Mouse (Mus musculus) hindbrain, embryonic 14.5 days (tissue): ENCODE measurements at regions not wholly inside any gene's neighbourhood (a gene's known extent, or its start where the extent isn't known, plus 50 kb on each side); places are given as distances from the start of the nearest gene placed in this dataset.

ENCODE experiments used
- ATAC-seq: fragments of 200-750 bp; cut with Nextera tagmentation; 2 replicates; pipeline ENCODE4 v1.8.0; 2017; ENCODE audit warnings: moderate number of reproducible peaks, mild to moderate bottlenecking, moderate TSS enrichment, moderate library complexity; ENCODE audit not compliant: low FRiP score
- DNase-seq: peaks from one replicate; pipeline ENCODE4 v3.0.0-alpha.2; 2015; ENCODE audit warnings: low spot score
- H3K27ac ChIP-seq: fragments of 300-500 bp; sonication (generic); 2 replicates; pipeline ENCODE4 v1.5.1; 2014; ENCODE audit warnings: mild to moderate bottlenecking, moderate library complexity
- H3K27me3 ChIP-seq: fragments of 300-500 bp; sonication (generic); 2 replicates; pipeline ENCODE4 v1.6.1; 2014; ENCODE audit warnings: mild to moderate bottlenecking, low read length, mixed read lengths; ENCODE audit not compliant: control insufficient read depth, insufficient read depth
- H3K36me3 ChIP-seq: fragments of 300-500 bp; sonication (generic); replicated peaks from 2 replicates; pipeline ENCODE4 v1.6.1; 2014; ENCODE audit not compliant: control insufficient read depth, insufficient read depth
- H3K4me1 ChIP-seq: fragments of 300-500 bp; sonication (generic); replicated peaks from 2 replicates; pipeline ENCODE4 v1.6.1; 2014; ENCODE audit warnings: antibody characterized with exemption, low read length, mixed read lengths; ENCODE audit not compliant: control insufficient read depth, insufficient read depth
- H3K4me2 ChIP-seq: fragments of 300-500 bp; sonication (generic); replicated peaks from 2 replicates; pipeline ENCODE4 v1.6.1; 2014; ENCODE audit warnings: mild to moderate bottlenecking, moderate library complexity
- H3K4me3 ChIP-seq: fragments of 300-500 bp; sonication (generic); replicated peaks from 2 replicates; pipeline ENCODE4 v1.5.1; 2014; ENCODE audit warnings: mild to moderate bottlenecking, low read length
- H3K9ac ChIP-seq: fragments of 300-500 bp; sonication (generic); 2 replicates; pipeline ENCODE4 v1.6.1; 2014
- H3K9me3 ChIP-seq: fragments of 300-500 bp; sonication (generic); 2 replicates; pipeline ENCODE4 v1.6.1; 2016; ENCODE audit warnings: low read length; ENCODE audit not compliant: control insufficient read depth
- WGBS: fragments of 180-500 bp; shearing (Covaris S2); extraction: QIAGEN DNeasy Blood & Tissue Kit; methylation state at CpG from one replicate; pipeline ENCODE4 v1.1.7; 2014; 5-methylcytosine and 5-hydroxymethylcytosine counted together

DNA sequence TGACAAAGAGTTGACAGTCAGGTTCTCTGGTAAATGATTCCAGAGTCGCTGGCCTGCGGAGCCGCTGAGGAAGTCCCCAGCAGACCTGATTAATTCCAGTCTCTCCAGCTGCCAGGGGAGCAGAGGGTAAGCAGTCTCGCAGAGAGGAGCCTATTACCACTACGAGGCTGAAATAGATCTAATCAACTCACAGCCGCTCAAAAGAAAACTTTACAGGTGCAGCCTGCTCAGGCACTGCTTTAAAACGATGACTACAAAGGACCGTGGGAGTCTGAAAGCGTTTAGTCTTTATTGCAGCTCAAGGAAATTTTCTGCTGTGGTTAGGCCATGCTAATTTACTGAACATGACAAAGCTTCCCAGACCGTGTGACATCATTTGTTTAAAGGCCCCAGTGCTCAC is 462.3 kb upstream of the Pou3f3 start:
- H3K27ac ChIP-seq, result no peak overlapping the region
- no peak overlapping the region for H3K9ac ChIP-seq
- peak; percentile 59; the same call in 1 of the 2 replicates for ATAC-seq
- H3K36me3 ChIP-seq, result no peaks in the 10 kb centered on the region
- H3K27me3 ChIP-seq, result no peaks in the 10 kb centered on the region
- H3K4me1 ChIP-seq, result 0 out of 2 replicates have a peak, but pooled peaks cover 5% of the 10 kb centered on the region
- H3K4me3 ChIP-seq, result no peak overlapping the region
- H3K9me3 ChIP-seq, result no peaks in the 10 kb centered on the region
- H3K4me2 ChIP-seq, result no peak overlapping the region
- 5% methylated on average over 10 of the region's 10 CpGs for WGBS
- peak; percentile 45 for DNase-seq

DNA sequence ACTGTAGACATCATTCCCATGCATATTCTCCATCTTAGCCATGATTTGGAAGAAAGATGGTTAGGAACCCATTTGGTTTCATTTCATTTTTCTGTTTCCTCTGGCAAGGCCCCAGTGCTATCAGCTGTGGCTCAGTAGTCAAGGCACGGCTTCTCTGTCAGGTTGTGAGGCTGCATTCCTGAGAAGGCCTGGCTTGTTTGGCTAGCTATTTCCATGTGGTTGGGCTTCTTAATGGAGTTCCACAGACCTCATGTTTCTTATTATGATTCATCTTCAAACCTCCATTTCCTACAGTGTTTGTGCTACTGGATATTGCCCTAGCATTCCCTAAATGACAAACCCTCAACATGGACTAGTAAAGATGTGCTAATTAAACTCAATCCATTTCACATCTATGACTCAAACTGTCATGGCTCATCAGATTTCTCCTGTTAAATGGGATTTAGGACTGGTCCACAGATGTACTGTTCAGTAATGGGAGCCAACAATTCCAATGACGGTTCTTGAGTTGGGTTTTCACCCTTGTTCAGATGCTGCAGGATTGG is 459.0 kb upstream of the Pou3f3 start:
- Histone ChIP-seq H3K4me1 (0 out of 2 replicates have a peak, but pooled peaks cover 5% of the 10 kb centered on the region), H3K9me3 (no peaks in the 10 kb centered on the region), H3K9ac (no peak overlapping the region), H3K4me2 (no peak overlapping the region), H3K27ac (no peak overlapping the region), H3K4me3 (no peak overlapping the region), H3K36me3 (no peaks in the 10 kb centered on the region), H3K27me3 (no peaks in the 10 kb centered on the region)
- DNase-seq (no peak), ATAC-seq (no peak)
- 85% methylated on average over 2 of the region's 2 CpGs for WGBS

DNA sequence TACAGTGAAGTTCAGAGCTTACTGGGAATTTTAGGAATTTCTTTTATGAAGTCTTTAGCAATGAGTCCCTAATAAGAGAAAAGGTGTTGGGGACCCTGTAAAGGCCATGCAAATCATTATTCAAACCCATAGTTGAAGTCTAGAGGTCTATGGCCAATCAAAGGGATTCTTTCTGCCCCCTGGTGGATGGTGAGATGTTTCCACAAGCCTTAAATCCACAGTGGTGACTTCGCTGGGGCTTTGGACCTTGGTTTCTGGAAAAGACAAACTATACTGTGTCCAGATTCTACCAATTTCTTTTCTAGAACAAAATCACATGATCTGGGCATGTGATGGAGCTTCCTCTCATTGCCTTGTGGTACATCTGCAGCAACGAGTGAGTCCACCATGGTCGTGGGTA is 457.2 kb upstream of the Pou3f3 start:
- Histone ChIP-seq H3K36me3 (no peaks in the 10 kb centered on the region), H3K27ac (no peak overlapping the region), H3K4me3 (no peak overlapping the region), H3K27me3 (no peaks in the 10 kb centered on the region), H3K4me2 (no peak overlapping the region), H3K9me3 (no peaks in the 10 kb centered on the region), H3K9ac (no peak overlapping the region), H3K4me1 (peaks cover 16% of the 10 kb centered on the region)
- DNase-seq (no peak), ATAC-seq (no peak)
- 88% methylated on average over 3 of the region's 3 CpGs for WGBS

DNA sequence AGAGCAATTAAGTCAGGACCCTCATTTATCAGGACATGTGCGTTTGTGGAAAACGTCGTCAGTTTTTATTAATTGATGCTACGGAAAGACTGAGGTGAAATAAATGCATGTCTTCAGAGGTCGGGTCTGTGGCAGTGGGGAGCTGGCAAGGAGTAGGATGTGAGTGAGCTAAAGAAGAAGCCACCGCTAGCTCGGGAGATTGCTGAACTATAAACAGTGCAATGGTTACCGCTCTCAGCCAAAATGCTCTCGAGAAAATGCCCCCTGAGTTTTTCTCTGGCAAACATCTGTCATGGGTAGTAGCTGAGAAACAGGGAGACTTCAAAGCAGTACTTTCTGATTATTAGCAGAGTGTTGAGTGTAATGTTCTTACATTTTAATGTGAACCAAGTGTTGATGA is 454.4 kb upstream of the Pou3f3 start:
- peaks cover 18% of the 10 kb centered on the region for H3K4me1 ChIP-seq
- H3K27ac ChIP-seq, result no peak overlapping the region
- H3K27me3 ChIP-seq, result no peaks in the 10 kb centered on the region
- DNase-seq (no peak), ATAC-seq (no peak)
- no peaks in the 10 kb centered on the region for H3K36me3 ChIP-seq
- H3K4me3 ChIP-seq, result no peak overlapping the region
- H3K9ac ChIP-seq, result no peak overlapping the region
- H3K4me2 ChIP-seq, result no peak overlapping the region
- no peaks in the 10 kb centered on the region for H3K9me3 ChIP-seq
- WGBS, result 40% methylated on average over 9 of the region's 9 CpGs

DNA sequence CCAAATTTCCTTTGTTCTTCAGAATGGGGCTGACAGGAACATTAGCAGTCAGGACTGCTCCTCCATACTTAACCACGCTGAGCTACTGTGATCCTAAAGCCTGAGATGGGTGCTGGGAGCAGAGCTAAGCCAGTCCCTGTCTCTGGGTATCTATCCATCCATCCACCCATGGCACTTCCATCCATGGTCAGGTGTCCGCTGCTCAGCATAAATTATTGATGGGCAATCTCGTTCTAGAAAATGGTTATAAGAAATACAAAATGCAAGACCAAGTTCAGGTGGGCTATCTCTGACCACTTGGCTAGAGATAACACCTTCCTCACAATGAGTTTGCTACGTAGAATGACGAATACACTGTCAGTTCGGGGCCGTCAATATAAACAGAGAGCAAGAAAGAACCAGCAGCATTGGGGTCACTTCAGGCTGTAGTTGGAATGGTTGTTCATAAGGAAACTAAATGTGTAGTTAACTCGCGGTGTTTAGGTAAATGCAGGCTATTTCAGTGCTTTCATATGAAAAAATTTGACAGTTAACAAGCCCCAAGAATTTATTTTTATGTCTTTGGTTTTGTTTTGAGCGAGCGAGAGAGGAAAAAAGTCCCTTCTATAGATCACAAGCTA is 453.9 kb upstream of the Pou3f3 start:
- Histone ChIP-seq H3K4me2 (no peak overlapping the region), H3K4me1 (peaks cover 18% of the 10 kb centered on the region), H3K9ac (no peak overlapping the region), H3K4me3 (no peak overlapping the region), H3K9me3 (no peaks in the 10 kb centered on the region), H3K27me3 (no peaks in the 10 kb centered on the region), H3K36me3 (no peaks in the 10 kb centered on the region), H3K27ac (0 out of 2 replicates have a peak overlapping the region, but pooled peaks have one; percentile 52)
- ATAC-seq (no peak), DNase-seq (no peak)
- 84% methylated on average over 11 of the region's 11 CpGs for WGBS

DNA sequence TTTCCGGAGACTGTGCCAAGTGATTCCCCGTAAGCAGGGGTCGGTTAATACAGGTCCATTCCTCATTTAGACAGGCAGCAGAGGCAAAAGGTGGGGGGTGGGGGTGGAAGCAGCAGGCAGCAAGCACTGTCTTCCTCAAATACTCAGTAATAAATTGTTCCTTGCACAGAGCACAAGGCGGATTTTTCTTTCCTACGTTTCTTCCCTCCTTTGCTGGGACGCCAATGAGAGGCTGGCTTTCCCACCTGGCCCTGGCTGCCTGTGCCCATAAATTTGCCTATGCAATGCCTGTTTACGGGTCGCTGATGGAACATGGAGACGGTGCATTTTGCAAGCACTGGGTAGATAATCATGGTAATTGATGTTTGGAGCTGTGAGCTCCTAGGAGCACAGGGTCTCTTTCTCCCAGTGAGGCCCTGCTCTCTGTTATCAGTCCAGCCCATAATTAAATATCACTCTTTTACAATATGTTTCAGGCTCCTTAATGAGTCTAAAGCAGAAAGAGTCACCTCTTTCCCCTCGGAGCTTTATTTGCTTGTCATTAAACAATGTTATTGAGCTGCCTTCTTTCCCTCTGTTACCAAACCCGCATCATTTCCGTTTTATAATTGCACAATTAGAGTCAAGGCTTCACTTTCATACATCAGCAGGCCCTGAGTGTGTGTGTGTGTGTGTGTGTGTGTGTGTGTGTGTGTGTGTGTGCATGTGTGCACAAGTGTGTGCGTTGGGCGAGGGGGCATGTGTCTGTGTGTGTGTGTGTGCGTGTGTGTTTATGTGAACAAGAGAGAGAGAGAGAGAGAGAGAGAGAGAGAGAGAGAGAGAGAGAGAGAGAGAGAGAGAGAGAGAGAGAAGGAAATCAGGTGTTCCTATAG is 452.7 kb upstream of the Pou3f3 start:
- no peak overlapping the region for H3K9ac ChIP-seq
- DNase-seq, result peak; percentile 38
- H3K4me3 ChIP-seq, result no peak overlapping the region
- H3K9me3 ChIP-seq, result no peaks in the 10 kb centered on the region
- 13% methylated on average over 15 of the region's 15 CpGs for WGBS
- peak overlapping the region; percentile 52 for H3K27ac ChIP-seq
- H3K4me1 ChIP-seq, result peaks cover 18% of the 10 kb centered on the region
- H3K4me2 ChIP-seq, result peak overlapping the region; percentile 47
- ATAC-seq, result peak; percentile 60
- H3K27me3 ChIP-seq, result no peaks in the 10 kb centered on the region
- H3K36me3 ChIP-seq, result no peaks in the 10 kb centered on the region

DNA sequence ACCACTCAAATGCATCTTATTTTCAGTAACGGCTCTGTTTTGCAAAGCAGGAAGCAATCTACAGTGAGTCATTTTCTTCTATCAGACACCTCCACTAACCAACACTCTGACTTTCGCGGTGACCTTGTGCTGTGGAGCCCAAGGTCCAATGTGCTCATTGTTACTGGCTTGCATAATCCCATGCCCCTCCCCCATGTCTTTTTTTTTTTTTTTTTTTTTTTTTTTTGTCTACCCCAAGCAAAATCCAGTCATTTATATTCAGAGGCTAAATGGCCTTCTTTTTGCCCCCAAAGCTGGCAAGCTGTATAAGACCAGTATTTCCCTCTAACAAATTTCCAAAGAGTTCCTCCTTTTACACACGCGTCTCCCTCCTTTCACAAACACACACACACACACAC is 452.1 kb upstream of the Pou3f3 start:
- WGBS, result 8% methylated on average over 5 of the region's 5 CpGs
- peak; percentile 47 for DNase-seq
- H3K4me2 ChIP-seq, result peak overlapping the region; percentile 47
- no peaks in the 10 kb centered on the region for H3K36me3 ChIP-seq
- H3K4me1 ChIP-seq, result peaks cover 18% of the 10 kb centered on the region
- peak; percentile 49 for ATAC-seq
- H3K9me3 ChIP-seq, result no peaks in the 10 kb centered on the region
- peak overlapping the region; percentile 47; the same call in 1 of the 2 replicates for H3K9ac ChIP-seq
- no peak overlapping the region for H3K4me3 ChIP-seq
- peak overlapping the region; percentile 52 for H3K27ac ChIP-seq
- no peaks in the 10 kb centered on the region for H3K27me3 ChIP-seq

DNA sequence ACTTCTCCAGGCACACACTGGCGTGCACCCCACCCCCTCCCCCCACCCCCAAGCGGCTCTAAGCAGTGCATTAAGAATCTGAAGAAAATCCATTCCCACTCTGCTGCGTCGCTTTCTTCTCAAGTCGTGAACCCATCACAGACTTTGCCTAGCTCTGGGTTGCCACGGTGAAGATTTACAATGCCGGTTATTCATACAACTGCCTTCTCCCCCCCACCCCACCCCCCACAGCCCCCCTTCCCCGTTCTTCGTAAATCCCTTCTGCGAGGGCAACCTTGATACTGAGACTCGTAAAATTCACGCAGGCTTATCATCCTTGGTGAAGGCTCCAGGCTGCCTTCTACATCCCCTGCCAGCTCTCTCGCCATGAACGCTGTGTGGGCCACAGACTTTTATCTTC is 451.7 kb upstream of the Pou3f3 start:
- H3K4me2 ChIP-seq, result peak overlapping the region; percentile 47
- H3K4me3 ChIP-seq, result no peak overlapping the region
- 3% methylated on average over 14 of the region's 14 CpGs for WGBS
- ATAC-seq, result peak; percentile 81
- H3K4me1 ChIP-seq, result peaks cover 18% of the 10 kb centered on the region
- H3K36me3 ChIP-seq, result no peaks in the 10 kb centered on the region
- DNase-seq, result peak; percentile 55
- no peaks in the 10 kb centered on the region for H3K27me3 ChIP-seq
- no peaks in the 10 kb centered on the region for H3K9me3 ChIP-seq
- H3K9ac ChIP-seq, result peak overlapping the region; percentile 47; the same call in 1 of the 2 replicates
- peak overlapping the region; percentile 52 for H3K27ac ChIP-seq

DNA sequence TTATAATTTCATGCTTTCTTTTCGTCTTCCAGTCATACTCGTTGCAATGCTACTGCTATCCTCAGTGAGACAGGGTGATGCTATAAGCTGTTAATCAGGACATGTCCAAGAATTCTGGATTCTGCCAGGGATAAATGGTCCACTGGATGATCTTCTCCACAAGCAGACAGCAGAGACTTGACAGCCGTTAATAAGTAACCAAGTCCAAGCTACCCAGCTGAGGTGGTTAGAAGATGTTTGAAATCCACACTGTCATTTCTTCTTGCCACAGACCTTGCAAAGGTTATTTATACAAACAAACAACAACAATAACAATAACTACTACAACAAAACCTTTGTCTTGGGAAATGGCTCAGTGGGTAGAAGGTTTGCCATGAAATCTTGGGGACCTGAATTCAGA is 443.2 kb upstream of the Pou3f3 start:
- Histone ChIP-seq H3K9ac (no peak overlapping the region), H3K4me2 (no peak overlapping the region), H3K4me3 (no peak overlapping the region), H3K36me3 (no peaks in the 10 kb centered on the region), H3K9me3 (no peaks in the 10 kb centered on the region), H3K4me1 (0 out of 2 replicates have a peak, but pooled peaks cover 2% of the 10 kb centered on the region), H3K27ac (no peak overlapping the region), H3K27me3 (no peaks in the 10 kb centered on the region)
- 87% methylated on average over 3 of the region's 3 CpGs for WGBS
- no peak for ATAC-seq
- no peak for DNase-seq
